Comparison of ENCODE assay signal across 8 mouse cellular contexts in the genomic region with DNA sequence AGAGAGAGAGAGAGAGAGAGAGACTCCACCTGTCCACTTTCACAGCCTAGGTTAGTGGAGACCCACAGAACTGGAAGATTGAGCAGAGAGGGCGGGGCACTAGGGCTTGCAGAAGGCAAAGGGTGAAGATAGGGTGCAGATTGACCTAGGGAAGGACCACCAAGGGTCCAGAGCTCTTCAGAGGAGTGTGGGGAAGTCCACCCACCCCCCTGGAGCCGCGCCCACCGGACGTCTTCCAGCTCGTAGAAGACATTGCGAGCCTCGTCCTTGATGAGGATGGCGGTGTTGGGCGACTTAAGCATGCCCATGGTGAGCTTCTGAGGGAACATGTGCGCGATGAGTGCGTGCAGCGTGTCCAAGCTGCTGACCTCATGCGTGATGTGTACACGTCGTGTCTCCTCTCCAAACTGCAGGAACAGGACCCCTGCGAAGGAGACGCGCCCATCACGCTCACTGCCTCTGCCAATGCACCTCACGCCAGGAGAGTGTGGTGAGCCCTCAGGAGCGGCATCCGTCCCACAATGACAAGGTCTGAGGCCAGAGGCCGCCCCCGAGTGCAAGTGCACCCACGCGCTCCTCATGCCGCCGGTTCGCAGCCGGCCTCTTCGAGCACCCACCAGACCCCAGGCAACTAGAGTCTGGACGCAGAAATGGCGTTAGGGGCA. TPM values are rescaled to one million over a fixed set of nuclear protein-coding genes. Genes with fewer than 3 reads are reported as not detected.
DNase-seq lines count a peak whose midpoint lies in the region; ATAC-seq and TF ChIP-seq lines count a peak whose summit lies in the region.

No protein-coding gene starts in this region.

- no peaks in the 10 kb centered on the region for H3K9me3 ChIP-seq in kidney, postnatal 0 days (replicated peaks; ENCODE audit: low read length)
- H3K9me3 ChIP-seq in hindbrain, embryonic 13.5 days = no peaks in the 10 kb centered on the region
- H3K9me3 ChIP-seq in midbrain, postnatal 0 days (ENCODE audit: low read length) = no peaks in the 10 kb centered on the region

- peak overlapping the region; percentile 59; the same call in 1 of the 2 replicates for H3K4me2 ChIP-seq in kidney, postnatal 0 days (ENCODE audit: low read length)
- H3K4me2 ChIP-seq in hindbrain, embryonic 13.5 days = peak overlapping the region; percentile 50; the same call in 1 of the 2 replicates
- H3K4me2 ChIP-seq in midbrain, postnatal 0 days (ENCODE audit: low read depth, low read length, poor library complexity, severe bottlenecking) = peak overlapping the region; percentile 39; the same call in 1 of the 2 replicates

- no peak for DNase-seq in kidney, postnatal 0 days (ENCODE audit: low spot score)
- no peak for DNase-seq in kidney, adult 11 months
- peak; percentile 71 to 72 for DNase-seq in cerebellum, postnatal 25 days
- no peak for DNase-seq in midbrain, postnatal 0 days (ENCODE audit: low spot score)
- no peak for DNase-seq in gastrocnemius, adult 8-10 months (ENCODE audit: low spot score in 2 of 2)

- H3K4me3 ChIP-seq in kidney, postnatal 0 days (replicated peaks; ENCODE audit: low read depth, low read length) = 0 out of 2 replicates have a peak overlapping the region, but pooled peaks have one; percentile 29
- peak overlapping the region; percentile 28 for H3K4me3 ChIP-seq in hindbrain, embryonic 13.5 days
- no peak overlapping the region for H3K4me3 ChIP-seq in midbrain, postnatal 0 days (ENCODE audit: low read depth, low read length)

- H3K4me1 ChIP-seq in kidney, postnatal 0 days (replicated peaks; ENCODE audit: insufficient read depth, low read length) = peaks cover 17% of the 10 kb centered on the region
- peaks cover 72% of the 10 kb centered on the region for H3K4me1 ChIP-seq in hindbrain, embryonic 13.5 days (replicated peaks)
- peaks cover 6% of the 10 kb centered on the region; the same call in 1 of the 2 replicates for H3K4me1 ChIP-seq in midbrain, postnatal 0 days (ENCODE audit: insufficient read depth, low read length)

- no peak for TF ChIP-seq CTCF in kidney, postnatal 0 days (IDR thresholded peaks at IDR 0.05; ENCODE audit: low read depth)
- TF ChIP-seq CTCF in midbrain, postnatal 0 days (IDR thresholded peaks at IDR 0.05) = no peak

- H3K27me3 ChIP-seq in kidney, postnatal 0 days (ENCODE audit: insufficient read depth, low read length) = peaks cover 51% of the 10 kb centered on the region
- H3K27me3 ChIP-seq in hindbrain, embryonic 13.5 days = peaks cover 84% of the 10 kb centered on the region
- peaks cover 16% of the 10 kb centered on the region; the same call in 1 of the 2 replicates for H3K27me3 ChIP-seq in midbrain, postnatal 0 days (ENCODE audit: insufficient read depth, low read length)

- no peak overlapping the region for H3K27ac ChIP-seq in kidney, postnatal 0 days
- H3K27ac ChIP-seq in hindbrain, embryonic 13.5 days = no peak overlapping the region
- H3K27ac ChIP-seq in midbrain, postnatal 0 days (ENCODE audit: low read depth, low read length) = no peak overlapping the region

- no peaks in the 10 kb centered on the region for H3K36me3 ChIP-seq in kidney, postnatal 0 days (ENCODE audit: insufficient read depth, low read length)
- peaks cover 37% of the 10 kb centered on the region for H3K36me3 ChIP-seq in hindbrain, embryonic 13.5 days
- H3K36me3 ChIP-seq in midbrain, postnatal 0 days (ENCODE audit: insufficient read depth, low read length) = peaks cover 30% of the 10 kb centered on the region

- WGBS in kidney, postnatal 0 days = 18% methylated on average over 35 of the region's 35 CpGs
- 22% methylated on average over 35 of the region's 35 CpGs for WGBS in hindbrain, embryonic 13.5 days
- WGBS in midbrain, postnatal 0 days = 49% methylated on average over 35 of the region's 35 CpGs

- no peak for ATAC-seq in kidney, postnatal 0 days (replicated peaks; ENCODE audit: low FRiP score, low read depth)
- no peak for ATAC-seq in hindbrain, embryonic 13.5 days (ENCODE audit: low FRiP score)
- ATAC-seq in midbrain, postnatal 0 days (ENCODE audit: low FRiP score) = no peak
- no peak for ATAC-seq in frontal cortex, adult (ENCODE audit: low TSS enrichment)
- ATAC-seq in erythroid progenitor cell, adult 5-6 weeks (replicated peaks; ENCODE audit: low FRiP score, poor library complexity, severe bottlenecking) = no peak

- H3K9ac ChIP-seq in kidney, postnatal 0 days (ENCODE audit: low read depth, low read length) = no peak overlapping the region
- no peak overlapping the region for H3K9ac ChIP-seq in hindbrain, embryonic 13.5 days
- no peak overlapping the region for H3K9ac ChIP-seq in midbrain, postnatal 0 days (replicated peaks; ENCODE audit: low read length, poor library complexity, severe bottlenecking)

RNA-seq across cellular contexts. Expression of a gene that starts 36.1 kb away (rescaled TPM):
- 0.08 and 0.28 TPM in 2 replicates for polyA plus RNA-seq in kidney, postnatal 0 days (2015; fragmentation: Nextera tagmentation; extraction: Ambion mirVana)
- 0.96 and 1.2 TPM in 2 replicates for polyA plus RNA-seq in hindbrain, embryonic 13.5 days (2015; fragmentation: Nextera tagmentation; extraction: Ambion mirVana)
- 0.28 TPM in 1 of 2 replicates, not detected in the other for total RNA-seq in midbrain, postnatal 0 days (2014; rRNA removed)
- polyA plus RNA-seq in midbrain, postnatal 0 days (2015; fragmentation: Nextera tagmentation; extraction: Ambion mirVana) = 0.34 and 0.91 TPM in 2 replicates
- total RNA-seq in erythroid progenitor cell, adult 5-6 weeks (2015; ENCODE audit: low replicate concordance) = not detected in 2 replicates
- total RNA-seq in erythroid progenitor cell, adult 5-6 weeks (2017; ENCODE audit: low replicate concordance) = not detected in 2 replicates
- not detected for total RNA-seq in gastrocnemius, adult 8-10 months (2022)

RNA-seq across cellular contexts. Expression of a gene that starts 39.8 kb away (rescaled TPM):
- 0.59 and 0.70 TPM in 2 replicates for polyA plus RNA-seq in kidney, postnatal 0 days (2015; fragmentation: Nextera tagmentation; extraction: Ambion mirVana)
- polyA plus RNA-seq in hindbrain, embryonic 13.5 days (2015; fragmentation: Nextera tagmentation; extraction: Ambion mirVana) = 6.0 and 7.0 TPM in 2 replicates
- 95.0 and 100 TPM in 2 replicates for total RNA-seq in midbrain, postnatal 0 days (2014; rRNA removed)
- polyA plus RNA-seq in midbrain, postnatal 0 days (2015; fragmentation: Nextera tagmentation; extraction: Ambion mirVana) = 13.1 and 14.0 TPM in 2 replicates
- total RNA-seq in erythroid progenitor cell, adult 5-6 weeks (2015; ENCODE audit: low replicate concordance) = not detected in 2 replicates
- total RNA-seq in erythroid progenitor cell, adult 5-6 weeks (2017; ENCODE audit: low replicate concordance) = not detected in 2 replicates
- 1 to 10 TPM; 1.1 to 2.5 (median 1.6) TPM for total RNA-seq in gastrocnemius, adult 8-10 months (2022)

Comparison
In these comparisons a context has a peak if more than half of its experiments do, and no peak if none do; other contexts are left out.
1. DNase-seq: peak in cerebellum, postnatal 25 days (2 of 2); none in kidney, postnatal 0 days (single experiment), kidney, adult 11 months (single experiment), midbrain, postnatal 0 days (single experiment) and gastrocnemius, adult 8-10 months (0 of 2).
2. RNA of a gene that starts 39.8 kb away (total RNA-seq): 95.0 to 100 TPM in midbrain, postnatal 0 days; 1.1 to 2.5 TPM in gastrocnemius, adult 8-10 months and not detected in erythroid progenitor cell, adult 5-6 weeks; every median in the first group is over 10 times any median in the second.
3. Peak in every context shown above with its lines, with median percentiles within 50 percentile points of each other: H3K4me2 ChIP-seq.